8 mouse cellular contexts compared by ENCODE assay signal in the genomic region with DNA sequence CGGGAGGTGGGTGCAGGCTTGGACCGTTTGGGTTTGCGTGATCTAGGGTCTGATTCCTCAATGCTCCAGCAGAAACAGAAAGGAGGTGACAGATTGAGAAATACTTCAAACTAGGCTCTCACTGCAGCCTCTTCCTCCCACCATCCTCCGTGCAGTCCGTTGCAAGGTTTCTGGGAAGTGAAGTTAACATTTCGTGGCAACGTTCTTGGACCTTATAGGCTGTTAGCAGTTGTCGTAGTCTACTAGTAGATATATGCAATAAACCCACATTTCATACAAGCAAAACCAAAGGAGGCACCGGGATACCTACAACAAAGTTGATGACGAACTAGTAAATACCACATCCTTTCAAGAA. TPM values are rescaled to one million over a fixed set of nuclear protein-coding genes. Genes with fewer than 3 reads are reported as not detected.
A peak's percentile ranks its signal among the peaks of the same experiment; 100 is the strongest.
DNase-seq lines count a peak whose midpoint lies in the region; ATAC-seq and TF ChIP-seq lines count a peak whose summit lies in the region.

No protein-coding gene starts in this region.

- H3K4me1 ChIP-seq in heart, embryonic 14.5 days (ENCODE audit: control insufficient read depth in 2 of 2, insufficient read depth in 2 of 2, low read length in 2 of 2) = peaks cover 0 to 19% of the 10 kb centered on the region in 2 experiments; a peak in 3 of 4 replicates
- H3K4me1 ChIP-seq in G1E (ENCODE audit: insufficient read depth, low read depth, low read length) = peaks cover 39% of the 10 kb centered on the region
- peaks cover 11% of the 10 kb centered on the region; the same call in 1 of the 2 replicates for H3K4me1 ChIP-seq in forebrain, postnatal 0 days (ENCODE audit: insufficient read depth)

- peak overlapping the region; percentile 85 to 94 for H3K4me3 ChIP-seq in heart, embryonic 14.5 days (ENCODE audit: control insufficient read depth in 1 of 2, insufficient read depth in 1 of 2, low read depth in 1 of 2, low read length in 2 of 2)
- H3K4me3 ChIP-seq in G1E (ENCODE audit: low read depth, low read length) = peak overlapping the region; percentile 88
- peak overlapping the region; percentile 70 for H3K4me3 ChIP-seq in forebrain, postnatal 0 days (ENCODE audit: low read depth, low read length)

- H3K27me3 ChIP-seq in heart, embryonic 14.5 days (ENCODE audit: control insufficient read depth, insufficient read depth, low read length) = no peaks in the 10 kb centered on the region
- H3K27me3 ChIP-seq in G1E (ENCODE audit: insufficient read depth, low read length) = no peaks in the 10 kb centered on the region
- no peaks in the 10 kb centered on the region for H3K27me3 ChIP-seq in forebrain, postnatal 0 days (ENCODE audit: insufficient read depth, low read length)

- H3K9me3 ChIP-seq in heart, embryonic 14.5 days (ENCODE audit: control insufficient read depth, low read length) = no peaks in the 10 kb centered on the region
- no peaks in the 10 kb centered on the region for H3K9me3 ChIP-seq in G1E (replicated peaks)
- H3K9me3 ChIP-seq in forebrain, postnatal 0 days (ENCODE audit: low read length) = no peaks in the 10 kb centered on the region

- peak overlapping the region; percentile 84 for H3K4me2 ChIP-seq in heart, embryonic 14.5 days (ENCODE audit: low read length)
- H3K4me2 ChIP-seq in forebrain, postnatal 0 days (ENCODE audit: low read depth) = peak overlapping the region; percentile 56

- H3K9ac ChIP-seq in heart, embryonic 14.5 days (ENCODE audit: low read length) = peak overlapping the region; percentile 89
- peak overlapping the region; percentile 60 for H3K9ac ChIP-seq in forebrain, postnatal 0 days

- ATAC-seq in heart, embryonic 14.5 days (ENCODE audit: insufficient number of reproducible peaks, insufficient read depth, low FRiP score, low read depth) = no peak
- ATAC-seq in G1E (ENCODE audit: extremely low read depth, insufficient number of reproducible peaks, low FRiP score, poor library complexity, severe bottlenecking) = peak; percentile 23; the same call in 1 of the 2 replicates
- ATAC-seq in forebrain, postnatal 0 days = peak; percentile 30

- TF ChIP-seq CTCF in G1E (IDR thresholded peaks at IDR 0.05; ENCODE audit: low read depth, low read length) = no peak
- no peak for TF ChIP-seq CTCF in forebrain, postnatal 0 days (IDR thresholded peaks at IDR 0.05; ENCODE audit: low read depth)

- no peak for DNase-seq in heart, adult 11 months
- DNase-seq in G1E (ENCODE audit: low spot score) = peak; percentile 15
- no peak for DNase-seq in forebrain, postnatal 0 days
- peak; percentile 10 for DNase-seq in lung, postnatal 36 days
- no peak for DNase-seq in right cerebral cortex, postnatal 36 days (ENCODE audit: low spot score in 2 of 2)
- DNase-seq in right cerebral cortex, postnatal 4 days = no peak
- DNase-seq in ovary, postnatal 36 days (ENCODE audit: low spot score) = no peak

- peaks cover 25% of the 10 kb centered on the region for H3K36me3 ChIP-seq in heart, embryonic 14.5 days (ENCODE audit: control insufficient read depth, insufficient read depth, low read length)
- H3K36me3 ChIP-seq in G1E (replicated peaks) = peaks cover 50% of the 10 kb centered on the region
- 0 out of 2 replicates have a peak, but pooled peaks cover 5% of the 10 kb centered on the region for H3K36me3 ChIP-seq in forebrain, postnatal 0 days (ENCODE audit: insufficient read depth)

- WGBS in heart, embryonic 14.5 days = 2% methylated on average over 10 of the region's 10 CpGs
- WGBS in forebrain, postnatal 0 days = 3% methylated on average over 10 of the region's 10 CpGs

- peak overlapping the region; percentile 67 to 71 for H3K27ac ChIP-seq in heart, embryonic 14.5 days (replicated peaks in 1 of 2; ENCODE audit: control insufficient read depth in 1 of 2, insufficient read depth in 1 of 2, low read depth in 2 of 2, low read length in 2 of 2)
- H3K27ac ChIP-seq in forebrain, postnatal 0 days (ENCODE audit: low read depth, low read length) = peak overlapping the region; percentile 72

RNA-seq across cellular contexts. Expression of gene Pno1, which starts 0.8 kb away (rescaled TPM):
- polyA plus RNA-seq in heart, embryonic 14.5 days (2014; fragmentation: Nextera tagmentation; extraction: Ambion mirVana) = 50.4 and 51.5 TPM in 2 replicates
- total RNA-seq in G1E (2014; fragmentation: Nextera tagmentation) = 43.3 and 44.1 TPM in 2 replicates
- total RNA-seq in G1E (2017) = 93.2 and 96.7 TPM in 2 replicates
- polyA plus RNA-seq in G1E (2012) = 43.5 and 44.9 TPM in 2 replicates
- 42.6 and 48.6 TPM in 2 replicates for total RNA-seq in forebrain, postnatal 0 days (2014; rRNA removed)
- 60.4 and 71.0 TPM in 2 replicates for polyA plus RNA-seq in forebrain, postnatal 0 days (2015; fragmentation: Nextera tagmentation; extraction: Ambion mirVana)

RNA-seq across cellular contexts. Expression of gene Wdr92, which starts 30.2 kb away (rescaled TPM):
- 18.0 and 20.4 TPM in 2 replicates for polyA plus RNA-seq in heart, embryonic 14.5 days (2014; fragmentation: Nextera tagmentation; extraction: Ambion mirVana)
- 29.6 and 37.3 TPM in 2 replicates for total RNA-seq in G1E (2014; fragmentation: Nextera tagmentation)
- total RNA-seq in G1E (2017) = 42.5 and 45.1 TPM in 2 replicates
- 2.1 and 4.8 TPM in 2 replicates for polyA plus RNA-seq in G1E (2012)
- 11.6 and 13.0 TPM in 2 replicates for total RNA-seq in forebrain, postnatal 0 days (2014; rRNA removed)
- 9.8 and 11.9 TPM in 2 replicates for polyA plus RNA-seq in forebrain, postnatal 0 days (2015; fragmentation: Nextera tagmentation; extraction: Ambion mirVana)

RNA-seq across cellular contexts. Expression of gene C1d, which starts 45.3 kb away (rescaled TPM):
- polyA plus RNA-seq in heart, embryonic 14.5 days (2014; fragmentation: Nextera tagmentation; extraction: Ambion mirVana) = 83.6 and 87.9 TPM in 2 replicates
- 9.3 and 15.0 TPM in 2 replicates for total RNA-seq in G1E (2014; fragmentation: Nextera tagmentation)
- total RNA-seq in G1E (2017) = 33.4 and 39.8 TPM in 2 replicates
- polyA plus RNA-seq in G1E (2012) = 1.7 and 2.7 TPM in 2 replicates
- 66.2 and 69.2 TPM in 2 replicates for total RNA-seq in forebrain, postnatal 0 days (2014; rRNA removed)
- 179 and 203 TPM in 2 replicates for polyA plus RNA-seq in forebrain, postnatal 0 days (2015; fragmentation: Nextera tagmentation; extraction: Ambion mirVana)

RNA-seq across cellular contexts. Expression of gene Ppp3r1, which starts 53.1 kb away (rescaled TPM):
- 82.3 and 83.2 TPM in 2 replicates for polyA plus RNA-seq in heart, embryonic 14.5 days (2014; fragmentation: Nextera tagmentation; extraction: Ambion mirVana)
- total RNA-seq in G1E (2014; fragmentation: Nextera tagmentation) (80.7 and 87.3 TPM in 2 replicates), G1E (2017) (82.9 and 88.5 TPM in 2 replicates)
- 23.0 and 27.7 TPM in 2 replicates for polyA plus RNA-seq in G1E (2012)
- 92.4 and 114 TPM in 2 replicates for total RNA-seq in forebrain, postnatal 0 days (2014; rRNA removed)
- 186 and 224 TPM in 2 replicates for polyA plus RNA-seq in forebrain, postnatal 0 days (2015; fragmentation: Nextera tagmentation; extraction: Ambion mirVana)

Comparison
In these comparisons a context has a peak if more than half of its experiments do, and no peak if none do; other contexts are left out.
1. DNase-seq: peak in G1E (single experiment) and lung, postnatal 36 days (single experiment); none in heart, adult 11 months (single experiment), forebrain, postnatal 0 days (single experiment), right cerebral cortex, postnatal 36 days (0 of 2), right cerebral cortex, postnatal 4 days (single experiment) and ovary, postnatal 36 days (single experiment).
2. RNA of gene C1d, which starts 45.3 kb away (polyA plus RNA-seq): 179 to 203 TPM in forebrain, postnatal 0 days and 83.6 to 87.9 TPM in heart, embryonic 14.5 days; 1.7 to 2.7 TPM in G1E; every median in the first group is over 10 times any median in the second.
3. Peak in every context shown above with its lines, with median percentiles within 50 percentile points of each other: H3K4me3 ChIP-seq.